Comparison of ENCODE assay signal across 21 mouse cellular contexts in the genomic region with DNA sequence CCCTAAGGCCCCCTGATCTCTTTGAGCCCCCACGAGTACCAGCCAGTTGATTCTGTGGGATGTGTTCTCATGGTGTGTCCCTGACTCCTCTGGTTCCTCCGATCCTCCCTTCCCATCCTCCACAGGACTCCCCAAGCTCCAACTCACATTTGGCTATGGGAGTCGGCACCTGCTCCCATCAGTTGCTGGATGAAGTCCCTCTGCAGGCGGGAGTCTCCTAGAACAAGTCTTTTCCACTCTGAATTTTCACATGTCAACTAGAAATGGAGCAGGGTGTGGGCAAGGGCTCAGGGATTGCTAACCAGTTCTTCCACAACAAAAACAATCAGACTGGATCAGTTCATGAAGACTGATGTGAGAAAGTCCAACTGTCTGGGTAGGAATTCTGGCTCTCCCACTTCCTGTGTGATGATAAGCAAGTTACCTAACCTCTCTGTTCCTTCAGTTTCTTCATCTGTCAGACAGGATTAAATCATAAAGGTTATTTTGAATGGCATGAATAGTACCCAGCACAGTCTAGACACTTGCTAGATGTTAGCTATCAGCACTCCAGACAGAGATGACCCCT. TPM values are rescaled to one million over a fixed set of nuclear protein-coding genes. Genes with fewer than 3 reads are reported as not detected.
DNase-seq lines count a peak whose midpoint lies in the region; ATAC-seq lines count a peak whose summit lies in the region.
"Had no signal": no experiment of that assay in that cellular context is flagged by ENCODE, and none has a peak within 500 bp of the region (broad histone marks: within the 10 kb centered on the region; RNA-seq: fewer than 3 reads in every experiment).

No protein-coding gene starts in this region.

- no peak overlapping the region for H3K9ac ChIP-seq in forebrain, embryonic 16.5 days (replicated peaks; ENCODE audit: low read depth, low read length)
- H3K9ac ChIP-seq in hindbrain, embryonic 14.5 days, result no peak overlapping the region
- H3K9ac ChIP-seq in neural tube, embryonic 15.5 days (replicated peaks), result no peak overlapping the region
- H3K9ac ChIP-seq: liver, embryonic 15.5 days; lung, embryonic 15.5 days; stomach, embryonic 15.5 days had no signal

- DNase-seq in forebrain, embryonic 10.5 days (ENCODE audit: extremely low spot score, low spot score), result no peak
- DNase-seq in hindbrain, embryonic 10.5 days (ENCODE audit: low spot score), result peak; percentile 43
- DNase-seq in hindbrain, embryonic 14.5 days (ENCODE audit: low spot score), result no peak
- peak; percentile 50 for DNase-seq in neural tube, embryonic 10.5 days (ENCODE audit: extremely low spot score, low spot score)
- DNase-seq in layer of hippocampus, postnatal 10 days (ENCODE audit: low spot score in 2 of 2), result no peak
- DNase-seq: cerebellum, adult 8-10 months; gastrocnemius, postnatal 25 days; heart, adult 18-20 months; heart, postnatal 4 days; kidney, postnatal 36 days; lung, postnatal 36 days; right cerebral cortex, adult 18-20 months; right cerebral cortex, postnatal 4 days; thymus, postnatal 25 days had no signal

- no peaks in the 10 kb centered on the region for H3K9me3 ChIP-seq in forebrain, embryonic 10.5 days
- no peaks in the 10 kb centered on the region; the same call in 1 of the 2 replicates for H3K9me3 ChIP-seq in forebrain, embryonic 16.5 days (ENCODE audit: control insufficient read depth, low read length)
- H3K9me3 ChIP-seq in hindbrain, embryonic 10.5 days, result no peaks in the 10 kb centered on the region
- H3K9me3 ChIP-seq in hindbrain, embryonic 14.5 days (ENCODE audit: control insufficient read depth, low read length), result no peaks in the 10 kb centered on the region
- no peaks in the 10 kb centered on the region for H3K9me3 ChIP-seq in neural tube, embryonic 15.5 days (replicated peaks)
- H3K9me3 ChIP-seq: liver, embryonic 15.5 days; lung, embryonic 15.5 days; stomach, embryonic 15.5 days had no signal

- 63% methylated on average over 4 of the region's 4 CpGs for WGBS in forebrain, embryonic 10.5 days
- 70% methylated on average over 4 of the region's 4 CpGs for WGBS in forebrain, embryonic 16.5 days
- WGBS in hindbrain, embryonic 10.5 days, result 51% methylated on average over 4 of the region's 4 CpGs
- WGBS in hindbrain, embryonic 14.5 days, result 35% methylated on average over 4 of the region's 4 CpGs
- WGBS in neural tube, embryonic 15.5 days, result 45% methylated on average over 4 of the region's 4 CpGs

- H3K4me3 ChIP-seq in forebrain, embryonic 10.5 days, result no peak overlapping the region
- no peak overlapping the region for H3K4me3 ChIP-seq in forebrain, embryonic 16.5 days (replicated peaks; ENCODE audit: low read length)
- no peak overlapping the region for H3K4me3 ChIP-seq in hindbrain, embryonic 10.5 days
- H3K4me3 ChIP-seq in hindbrain, embryonic 14.5 days (replicated peaks; ENCODE audit: low read length), result no peak overlapping the region
- no peak overlapping the region for H3K4me3 ChIP-seq in neural tube, embryonic 15.5 days (replicated peaks)
- H3K4me3 ChIP-seq: liver, embryonic 15.5 days; lung, embryonic 15.5 days; stomach, embryonic 15.5 days had no signal

- peaks cover 54% of the 10 kb centered on the region for H3K4me1 ChIP-seq in forebrain, embryonic 10.5 days
- H3K4me1 ChIP-seq in forebrain, embryonic 16.5 days (replicated peaks; ENCODE audit: control insufficient read depth, insufficient read depth, low read length), result no peaks in the 10 kb centered on the region
- peaks cover 62% of the 10 kb centered on the region for H3K4me1 ChIP-seq in hindbrain, embryonic 10.5 days (replicated peaks)
- H3K4me1 ChIP-seq in hindbrain, embryonic 14.5 days (replicated peaks; ENCODE audit: control insufficient read depth, insufficient read depth, low read length), result no peaks in the 10 kb centered on the region; the same call in 1 of the 2 replicates
- peaks cover 2% of the 10 kb centered on the region; the same call in 1 of the 2 replicates for H3K4me1 ChIP-seq in neural tube, embryonic 15.5 days

- H3K27ac ChIP-seq in forebrain, embryonic 10.5 days, result peak overlapping the region; percentile 83
- H3K27ac ChIP-seq in forebrain, embryonic 16.5 days (ENCODE audit: low read length), result no peak overlapping the region
- H3K27ac ChIP-seq in hindbrain, embryonic 10.5 days, result peak overlapping the region; percentile 87
- H3K27ac ChIP-seq in hindbrain, embryonic 14.5 days, result no peak overlapping the region
- no peak overlapping the region for H3K27ac ChIP-seq in neural tube, embryonic 15.5 days (replicated peaks)
- H3K27ac ChIP-seq: liver, embryonic 15.5 days; lung, embryonic 15.5 days; stomach, embryonic 15.5 days had no signal

- no peaks in the 10 kb centered on the region for H3K36me3 ChIP-seq in forebrain, embryonic 10.5 days (replicated peaks)
- H3K36me3 ChIP-seq in forebrain, embryonic 16.5 days (ENCODE audit: control insufficient read depth, insufficient read depth), result no peaks in the 10 kb centered on the region
- no peaks in the 10 kb centered on the region for H3K36me3 ChIP-seq in hindbrain, embryonic 10.5 days
- no peaks in the 10 kb centered on the region for H3K36me3 ChIP-seq in hindbrain, embryonic 14.5 days (replicated peaks; ENCODE audit: control insufficient read depth, insufficient read depth)
- H3K36me3 ChIP-seq in neural tube, embryonic 15.5 days, result no peaks in the 10 kb centered on the region
- H3K36me3 ChIP-seq: liver, embryonic 15.5 days; lung, embryonic 15.5 days; stomach, embryonic 15.5 days had no signal

- H3K27me3 ChIP-seq in forebrain, embryonic 10.5 days (ENCODE audit: poor library complexity, severe bottlenecking), result no peaks in the 10 kb centered on the region
- no peaks in the 10 kb centered on the region for H3K27me3 ChIP-seq in forebrain, embryonic 16.5 days (replicated peaks; ENCODE audit: control insufficient read depth, insufficient read depth, low read length)
- H3K27me3 ChIP-seq in hindbrain, embryonic 10.5 days (ENCODE audit: insufficient read depth, poor library complexity, severe bottlenecking), result no peaks in the 10 kb centered on the region
- H3K27me3 ChIP-seq in hindbrain, embryonic 14.5 days (ENCODE audit: control insufficient read depth, insufficient read depth, low read length), result no peaks in the 10 kb centered on the region
- no peaks in the 10 kb centered on the region for H3K27me3 ChIP-seq in neural tube, embryonic 15.5 days (replicated peaks)
- H3K27me3 ChIP-seq: liver, embryonic 15.5 days; lung, embryonic 15.5 days; stomach, embryonic 15.5 days had no signal

- H3K4me2 ChIP-seq in forebrain, embryonic 16.5 days (ENCODE audit: low read length), result no peak overlapping the region
- H3K4me2 ChIP-seq in hindbrain, embryonic 14.5 days (replicated peaks), result no peak overlapping the region
- H3K4me2 ChIP-seq in neural tube, embryonic 15.5 days, result no peak overlapping the region
- H3K4me2 ChIP-seq: liver, embryonic 15.5 days; lung, embryonic 15.5 days; stomach, embryonic 15.5 days had no signal

- ATAC-seq in forebrain, embryonic 16.5 days, result no peak
- no peak for ATAC-seq in hindbrain, embryonic 14.5 days (ENCODE audit: low FRiP score)
- no peak for ATAC-seq in neural tube, embryonic 15.5 days (ENCODE audit: low FRiP score)
- ATAC-seq in megakaryocyte progenitor cell, adult 5-6 weeks (replicated peaks; ENCODE audit: poor library complexity), result no peak
- ATAC-seq: intestine, postnatal 0 days had no signal

RNA-seq across cellular contexts. Expression of a gene that starts 36.7 kb away (rescaled TPM):
- 2.1 and 2.4 TPM in 2 replicates for polyA plus RNA-seq in forebrain, embryonic 10.5 days (2016; fragmentation: Nextera tagmentation; extraction: Ambion mirVana)
- 12.5 and 15.7 TPM in 2 replicates for polyA plus RNA-seq in forebrain, embryonic 16.5 days (2015; fragmentation: Nextera tagmentation; extraction: Ambion mirVana)
- 3.1 and 3.7 TPM in 2 replicates for polyA plus RNA-seq in hindbrain, embryonic 10.5 days (2016; fragmentation: Nextera tagmentation; extraction: Ambion mirVana)
- 4.9 TPM in 2 replicates for polyA plus RNA-seq in hindbrain, embryonic 14.5 days (2014; fragmentation: Nextera tagmentation; extraction: Ambion mirVana)
- 4.1 and 4.8 TPM in 2 replicates for polyA plus RNA-seq in neural tube, embryonic 15.5 days (2015; fragmentation: Nextera tagmentation; extraction: Ambion mirVana)
- total RNA-seq in megakaryocyte progenitor cell, adult 5-6 weeks (2015), result 0.12 TPM in 2 replicates
- total RNA-seq in megakaryocyte progenitor cell, adult 5-6 weeks (2017), result 0.03 and 0.17 TPM in 2 replicates
- total RNA-seq in layer of hippocampus, postnatal 10 days (2021), result 10 to 100 TPM; 45.2 to 54.6 TPM

RNA-seq across cellular contexts. Expression of a gene that starts 56.7 kb away (rescaled TPM):
- polyA plus RNA-seq in forebrain, embryonic 10.5 days (2016; fragmentation: Nextera tagmentation; extraction: Ambion mirVana), result 50.5 and 50.7 TPM in 2 replicates
- polyA plus RNA-seq in forebrain, embryonic 16.5 days (2015; fragmentation: Nextera tagmentation; extraction: Ambion mirVana), result 37.5 and 38.0 TPM in 2 replicates
- 72.6 and 77.2 TPM in 2 replicates for polyA plus RNA-seq in hindbrain, embryonic 10.5 days (2016; fragmentation: Nextera tagmentation; extraction: Ambion mirVana)
- polyA plus RNA-seq in hindbrain, embryonic 14.5 days (2014; fragmentation: Nextera tagmentation; extraction: Ambion mirVana), result 71.0 and 74.4 TPM in 2 replicates
- 55.9 and 57.2 TPM in 2 replicates for polyA plus RNA-seq in neural tube, embryonic 15.5 days (2015; fragmentation: Nextera tagmentation; extraction: Ambion mirVana)
- total RNA-seq in megakaryocyte progenitor cell, adult 5-6 weeks (2015), result 72.5 and 84.2 TPM in 2 replicates
- total RNA-seq in megakaryocyte progenitor cell, adult 5-6 weeks (2017), result 63.4 and 70.0 TPM in 2 replicates
- total RNA-seq in layer of hippocampus, postnatal 10 days (2021), result 10 to 100 TPM; 34.2 to 36.9 TPM

Comparison
In these comparisons a context has a peak if more than half of its experiments do, and no peak if none do; other contexts are left out.
1. DNase-seq: peak in hindbrain, embryonic 10.5 days (single experiment) and neural tube, embryonic 10.5 days (single experiment); none in forebrain, embryonic 10.5 days (single experiment), hindbrain, embryonic 14.5 days (single experiment) and layer of hippocampus, postnatal 10 days (0 of 2).
2. H3K27ac ChIP-seq: peak in forebrain, embryonic 10.5 days (single experiment) and hindbrain, embryonic 10.5 days (single experiment); none in forebrain, embryonic 16.5 days (single experiment), hindbrain, embryonic 14.5 days (single experiment) and neural tube, embryonic 15.5 days (single experiment).